Mouse (Mus musculus) induced T-regulatory cell, adult 2 months (primary cell): Measurements from ENCODE around the gene Olfr889.
"Not testable (repeated sequence)": the region's sequence is repeated elsewhere in the genome, so short reads cannot be mapped to it uniquely, and the experiment has no call there.

ENCODE experiments used
- DNase-seq: peaks from one replicate; pipeline ENCODE4 v3.0.0-alpha.2; 2012; ENCODE audit warnings: low read depth

Gene Olfr889

GRCm38 (mm10) chr9:38114898-38115297, at the start of gene Olfr889:
Gene Olfr889 (plus strand): TSS chr9:38115198.
- no peak for DNase-seq

- DNase-seq, result no peak
These were observed 31.2 kb upstream of the Olfr889 start, which contains the start of gene Olfr887 for GRCm38 (mm10) chr9:38083772-38084171. Gene Olfr887 (plus strand): TSS chr9:38084072.

GRCm38 (mm10) chr9:38107828-38108227, 7.2 kb upstream of the Olfr889 start, which contains the start of gene Olfr888:
Gene Olfr888 (plus strand): TSS chr9:38108128.
- no peak for DNase-seq

- DNase-seq, result no peak
These were observed 27.2 kb downstream of the Olfr889 start, which contains the start of gene Olfr890 for GRCm38 (mm10) chr9:38142217-38142616. Gene Olfr890 (plus strand): TSS chr9:38142517.

- DNase-seq, result not testable (repeated sequence)
These were observed 53.3 kb downstream of the Olfr889 start for GRCm38 (mm10) chr9:38168341-38168740.
